Mouse (Mus musculus) kidney, postnatal 0 days (tissue): ENCODE results near the gene Pgam2. TPM values are rescaled to one million over a fixed set of nuclear protein-coding genes. Genes with fewer than 3 reads are reported as not detected.
"Not testable (repeated sequence)": the region's sequence is repeated elsewhere in the genome, so short reads cannot be mapped to it uniquely, and the experiment has no call there.

Source experiments
- ATAC-seq: fragments of 200-750 bp; cut with Nextera tagmentation; replicated peaks from 2 replicates; pipeline ENCODE4 v1.8.0; 2017; ENCODE audit warnings: low read depth, moderate number of reproducible peaks, moderate TSS enrichment, moderate library complexity; ENCODE audit not compliant: low FRiP score
- DNase-seq: peaks from one replicate; pipeline ENCODE4 v3.0.0-alpha.2; 2016; ENCODE audit warnings: low spot score
- H3K27ac ChIP-seq: fragments of 300-500 bp; sonication (generic); 2 replicates; pipeline ENCODE4 v1.5.1; 2014; ENCODE audit warnings: mild to moderate bottlenecking
- H3K27me3 ChIP-seq: fragments of 300-500 bp; sonication (generic); 2 replicates; pipeline ENCODE4 v1.6.1; 2014; ENCODE audit warnings: low read length, mixed read lengths; ENCODE audit not compliant: insufficient read depth
- H3K36me3 ChIP-seq: fragments of 300-500 bp; sonication (generic); 2 replicates; pipeline ENCODE4 v1.6.1; 2014; ENCODE audit warnings: low read length, mixed read lengths; ENCODE audit not compliant: insufficient read depth
- H3K4me1 ChIP-seq: fragments of 300-500 bp; sonication (generic); replicated peaks from 2 replicates; pipeline ENCODE4 v1.6.1; 2014; ENCODE audit warnings: antibody characterized with exemption, low read length, mixed read lengths; ENCODE audit not compliant: insufficient read depth
- H3K4me2 ChIP-seq: fragments of 300-500 bp; sonication (generic); 2 replicates; pipeline ENCODE4 v1.6.1; 2014; ENCODE audit warnings: mild to moderate bottlenecking, low read length, moderate library complexity, mixed read lengths
- H3K4me3 ChIP-seq: fragments of 300-500 bp; sonication (generic); replicated peaks from 2 replicates; pipeline ENCODE4 v1.5.1; 2014; ENCODE audit warnings: low read depth, low read length
- H3K9ac ChIP-seq: fragments of 300-500 bp; sonication (generic); 2 replicates; pipeline ENCODE4 v1.6.1; 2014; ENCODE audit warnings: low read depth, low read length
- H3K9me3 ChIP-seq: fragments of 300-500 bp; sonication (generic); replicated peaks from 2 replicates; pipeline ENCODE4 v1.6.1; 2016; ENCODE audit warnings: low read length, inconsistent platforms, mixed read lengths
- CTCF ChIP-seq: IDR thresholded peaks from 2 replicates; pipeline ENCODE4 v1.5.1; 2016; ENCODE audit warnings: antibody characterized with exemption, low read depth, mild to moderate bottlenecking, moderate library complexity
- WGBS: fragments of 180-500 bp; shearing (Covaris S2); extraction: QIAGEN DNeasy Blood & Tissue Kit; methylation state at CpG from one replicate; pipeline ENCODE4 v1.1.7; 2014; 5-methylcytosine and 5-hydroxymethylcytosine counted together
- polyA plus RNA-seq: library from polyadenylated mRNA; unstranded; fragments of >200 nt; fragmentation: Nextera tagmentation; extraction: Ambion mirVana; gene quantifications from 2 replicates; pipeline ENCODE4 v1.2.1, GENCODE M21; 2015

Gene Pgam2
- polyA plus RNA-seq, 1 experiment from 2014 or later, result 111 TPM

- Histone ChIP-seq H3K4me1 (no peaks in the 10 kb centered on the region), H3K9ac (no peak overlapping the region), H3K36me3 (no peaks in the 10 kb centered on the region), H3K27me3 (no peaks in the 10 kb centered on the region), H3K4me3 (no peak overlapping the region), H3K9me3 (no peaks in the 10 kb centered on the region), H3K4me2 (no peak overlapping the region), H3K27ac (no peak overlapping the region)
- DNase-seq, result no peak
- WGBS, result 79% methylated on average over 10 of the region's 10 CpGs
- ATAC-seq, result no peak
- TF ChIP-seq CTCF, result no peak
Measured at GRCm38 (mm10) chr11:5813381-5813780, 9.8 kb upstream of the Pgam2 start.

DNA sequence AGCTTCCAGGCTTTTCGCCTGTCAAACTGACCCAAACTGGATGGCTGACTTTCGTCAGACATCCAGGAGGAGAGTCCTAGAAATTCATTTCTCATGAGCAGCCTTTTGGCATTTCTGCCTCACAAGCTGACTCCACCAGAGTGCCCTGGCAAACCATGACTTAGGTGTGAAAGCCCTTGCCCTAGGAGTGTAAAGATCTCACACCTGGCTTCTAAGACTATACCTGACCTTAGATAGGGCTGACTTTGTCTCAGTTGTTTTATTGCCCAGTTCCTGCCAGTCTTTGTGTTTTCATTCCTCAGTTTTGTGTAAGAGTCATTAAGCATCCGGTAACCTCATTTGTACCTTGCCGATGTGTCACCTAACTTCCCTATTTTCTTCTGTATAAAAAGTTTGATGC lies 6.0 kb upstream of the Pgam2 start:
- WGBS, result 79% methylated on average over 4 of the region's 4 CpGs
- H3K9ac ChIP-seq, H3K9me3 ChIP-seq, H3K4me3 ChIP-seq, H3K36me3 ChIP-seq, H3K27me3 ChIP-seq, H3K4me1 ChIP-seq, DNase-seq, H3K27ac ChIP-seq, H3K4me2 ChIP-seq, ATAC-seq: not testable (repeated sequence)

- no peak for DNase-seq
- Histone ChIP-seq H3K4me3 (no peak overlapping the region), H3K27me3 (no peaks in the 10 kb centered on the region), H3K4me1 (no peaks in the 10 kb centered on the region), H3K4me2 (no peak overlapping the region), H3K9ac (no peak overlapping the region), H3K9me3 (no peaks in the 10 kb centered on the region), H3K27ac (no peak overlapping the region), H3K36me3 (no peaks in the 10 kb centered on the region)
- 88% methylated on average over 9 of the region's 9 CpGs for WGBS
- ATAC-seq, result no peak
- TF ChIP-seq CTCF, result no peak
Measured at GRCm38 (mm10) chr11:5807956-5808355, 4.4 kb upstream of the Pgam2 start.

DNA sequence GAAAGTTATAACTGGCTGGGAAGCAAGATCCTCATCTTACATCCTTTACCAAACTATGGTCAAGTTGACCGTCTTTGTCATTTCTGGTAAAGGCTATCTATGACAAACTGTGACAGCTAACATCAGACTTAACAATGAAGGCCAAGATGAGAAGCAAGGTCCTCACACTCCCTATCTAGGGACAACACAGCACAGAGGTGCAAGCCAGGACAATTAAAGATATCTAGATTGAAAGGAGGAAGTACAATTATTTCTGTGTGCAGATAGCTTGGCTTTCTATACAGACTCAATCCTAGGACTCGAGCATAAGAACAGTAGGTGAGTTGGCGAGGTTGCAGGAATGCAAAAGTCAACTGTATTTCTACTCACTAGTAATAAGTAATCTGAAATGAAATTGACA lies 2.2 kb upstream of the Pgam2 start:
- 81% methylated on average over 3 of the region's 3 CpGs for WGBS
- Histone ChIP-seq H3K9me3 (no peaks in the 10 kb centered on the region), H3K4me1 (0 out of 2 replicates have a peak, but pooled peaks cover 3% of the 10 kb centered on the region), H3K4me2 (no peak overlapping the region), H3K9ac (no peak overlapping the region), H3K27me3 (no peaks in the 10 kb centered on the region), H3K27ac (no peak overlapping the region), H3K4me3 (no peak overlapping the region), H3K36me3 (peaks cover 2% of the 10 kb centered on the region; the same call in 1 of the 2 replicates)
- no peak for DNase-seq
- no peak for ATAC-seq
- no peak for TF ChIP-seq CTCF

GRCm38 (mm10) chr11:5804174-5804573 lies 641 bp upstream of the Pgam2 start:
- H3K4me1 ChIP-seq, result 0 out of 2 replicates have a peak, but pooled peaks cover 3% of the 10 kb centered on the region
- H3K27me3 ChIP-seq, result no peaks in the 10 kb centered on the region
- ATAC-seq (no peak), DNase-seq (no peak)
- peaks cover 11% of the 10 kb centered on the region for H3K36me3 ChIP-seq
- no peak overlapping the region for H3K4me2 ChIP-seq
- H3K27ac ChIP-seq, result no peak overlapping the region
- 76% methylated on average over 5 of the region's 5 CpGs for WGBS
- no peak for TF ChIP-seq CTCF
- no peak overlapping the region for H3K9ac ChIP-seq
- no peak overlapping the region for H3K4me3 ChIP-seq
- no peaks in the 10 kb centered on the region for H3K9me3 ChIP-seq

DNA sequence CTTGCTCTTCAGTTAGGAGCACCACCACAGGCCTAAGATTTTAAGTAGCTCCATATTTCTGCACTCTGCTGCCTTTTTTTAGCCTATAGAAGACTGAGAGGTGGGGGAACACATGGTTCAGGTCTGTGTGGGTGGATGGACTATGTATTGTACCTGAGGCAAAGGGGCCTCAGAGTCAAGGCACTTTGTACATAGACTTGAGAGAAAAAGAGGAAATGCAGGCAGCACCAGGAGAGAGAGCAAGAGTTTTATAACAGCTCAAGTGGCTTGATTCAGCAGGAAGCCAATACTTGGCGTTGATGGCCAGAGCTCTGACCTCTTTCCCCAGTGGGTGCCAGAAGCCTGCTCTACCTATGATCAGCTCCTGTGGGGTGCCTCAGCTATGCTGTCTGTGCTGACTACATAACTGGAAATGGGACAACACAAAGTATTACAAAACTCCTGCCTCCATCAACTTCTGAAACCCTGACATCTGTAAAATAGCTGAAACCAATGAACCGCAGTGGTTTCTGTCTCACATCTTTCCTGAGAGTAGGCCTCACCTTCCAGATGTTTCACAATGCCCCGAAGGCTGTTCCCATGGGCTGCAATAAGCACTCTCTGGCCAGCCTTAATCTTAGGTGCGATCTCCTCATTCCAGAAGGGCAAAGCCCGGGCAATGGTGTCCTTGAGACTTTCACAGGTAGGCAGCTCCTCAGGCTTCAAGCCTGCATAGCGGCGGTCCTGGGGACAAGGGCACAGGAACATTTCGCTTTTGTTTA lies 896 bp downstream of the Pgam2 start:
- Histone ChIP-seq H3K4me1 (0 out of 2 replicates have a peak, but pooled peaks cover 3% of the 10 kb centered on the region), H3K4me3 (no peak overlapping the region), H3K36me3 (peaks cover 19% of the 10 kb centered on the region), H3K4me2 (no peak overlapping the region), H3K27ac (no peak overlapping the region), H3K27me3 (no peaks in the 10 kb centered on the region), H3K9ac (no peak overlapping the region), H3K9me3 (no peaks in the 10 kb centered on the region)
- no peak for TF ChIP-seq CTCF
- WGBS, result 59% methylated on average over 8 of the region's 8 CpGs
- 0 out of 2 replicates have a peak, but pooled peaks have one; percentile 43 for ATAC-seq
- DNase-seq, result no peak
